Mouse (Mus musculus) forebrain, embryonic 12.5 days (tissue): ENCODE results near the gene Gtf2f2. TPM values are rescaled to one million over a fixed set of nuclear protein-coding genes. Genes with fewer than 3 reads are reported as not detected.

Experiments
- ATAC-seq: fragments of 200-750 bp; cut with Nextera tagmentation; 2 replicates; pipeline ENCODE4 v1.8.0; 2017; ENCODE audit warnings: moderate TSS enrichment; ENCODE audit not compliant: low FRiP score
- H3K27ac ChIP-seq: fragments of 300-500 bp; sonication (generic); 2 replicates; pipeline ENCODE4 v1.5.1; 2016; ENCODE audit warnings: mild to moderate bottlenecking
- H3K27me3 ChIP-seq: fragments of 300-500 bp; sonication (generic); 2 replicates; pipeline ENCODE4 v1.6.1; 2016; ENCODE audit warnings: mild to moderate bottlenecking
- H3K36me3 ChIP-seq: fragments of 300-500 bp; sonication (generic); replicated peaks from 2 replicates; pipeline ENCODE4 v1.6.1; 2016; ENCODE audit warnings: mild to moderate bottlenecking
- H3K4me1 ChIP-seq: fragments of 300-500 bp; sonication (generic); 2 replicates; pipeline ENCODE4 v1.6.1; 2016
- H3K4me2 ChIP-seq: fragments of 300-500 bp; sonication (generic); 2 replicates; pipeline ENCODE4 v1.6.1; 2016; ENCODE audit warnings: mild to moderate bottlenecking, moderate library complexity
- H3K4me3 ChIP-seq: fragments of 300-500 bp; sonication (generic); replicated peaks from 2 replicates; pipeline ENCODE4 v1.5.1; 2016; ENCODE audit warnings: mild to moderate bottlenecking
- H3K9ac ChIP-seq: fragments of 300-500 bp; sonication (generic); 2 replicates; pipeline ENCODE4 v1.6.1; 2016; ENCODE audit warnings: mild to moderate bottlenecking
- H3K9me3 ChIP-seq: fragments of 300-500 bp; sonication (generic); 2 replicates; pipeline ENCODE4 v1.6.1; 2016
- WGBS: fragments of 180-500 bp; shearing (Covaris S2); methylation state at CpG from one replicate; pipeline ENCODE4 v1.1.7; 2016; 5-methylcytosine and 5-hydroxymethylcytosine counted together
- polyA plus RNA-seq: library from polyadenylated mRNA; unstranded; fragments of >200 nt; fragmentation: Nextera tagmentation; extraction: Ambion mirVana; gene quantifications from 2 replicates; pipeline ENCODE4 v1.2.1, GENCODE M21; 2016

Gene Gtf2f2
- 49.7 and 50.3 TPM in 2 replicates for polyA plus RNA-seq

DNA sequence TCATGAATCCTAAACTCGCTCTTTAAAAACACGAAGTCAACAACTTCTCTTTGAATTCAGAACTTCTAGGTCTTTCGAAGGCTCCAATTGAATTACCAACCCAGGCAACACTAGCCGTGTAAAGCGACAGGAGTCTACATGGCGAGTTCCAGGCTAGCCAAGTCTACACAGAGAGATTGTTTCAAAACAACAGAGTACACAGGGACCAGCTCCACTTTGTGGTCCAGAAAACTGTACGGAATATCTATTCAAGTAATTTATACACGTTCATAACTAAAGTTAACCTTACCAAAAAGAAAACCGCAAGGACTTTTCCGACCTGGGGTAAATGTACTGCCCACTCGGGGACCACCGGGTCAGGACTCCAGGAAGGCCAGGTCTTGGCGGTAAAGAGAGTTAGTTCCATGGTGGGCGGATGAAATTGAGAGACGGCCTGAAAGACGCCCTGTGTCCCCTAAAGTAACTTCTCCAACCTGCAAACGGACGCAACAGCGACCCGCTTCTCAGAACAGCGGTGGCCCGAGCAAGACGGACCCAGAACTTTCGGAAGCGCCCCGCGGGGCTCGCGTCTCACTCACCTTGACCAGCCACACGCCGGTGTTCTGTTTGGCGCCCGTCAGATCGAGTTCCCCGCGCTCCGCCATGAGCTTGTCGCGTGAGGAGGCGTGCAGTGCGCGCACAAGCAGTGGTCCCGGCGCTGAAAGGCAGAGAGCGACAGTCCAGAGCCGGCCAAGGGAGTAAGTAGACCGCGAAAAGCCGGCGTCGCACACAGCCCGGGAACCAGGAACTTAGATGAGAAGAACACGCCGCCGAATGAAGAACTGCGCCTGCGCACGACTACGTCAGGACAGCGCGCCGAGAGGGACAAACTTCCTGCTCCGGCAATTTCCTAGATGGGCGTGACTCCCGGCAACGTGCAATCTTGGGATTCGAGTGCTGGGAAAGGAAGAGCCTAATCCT is at the start of gene Gtf2f2:
Gtf2f2 (minus strand) TSS at position 764 of the 960 bp plus-strand sequence.
- Histone ChIP-seq H3K27ac (peak within 1 kb of the TSS; percentile 80; the same call in 1 of the 2 replicates), H3K9ac (peak within 1 kb of the TSS; percentile 81), H3K4me3 (peak within 1 kb of the TSS; percentile 91), H3K4me1 (peaks cover 12% of the 10 kb centered on the region), H3K9me3 (no peaks in the 10 kb centered on the region), H3K27me3 (0 out of 2 replicates have a peak, but pooled peaks cover 3% of the 10 kb centered on the region), H3K36me3 (peaks cover 6% of the 10 kb centered on the region), H3K4me2 (peak within 1 kb of the TSS; percentile 79)
- ATAC-seq = peak; percentile 94
- 1% methylated on average over 67 of the region's 67 CpGs for WGBS

DNA sequence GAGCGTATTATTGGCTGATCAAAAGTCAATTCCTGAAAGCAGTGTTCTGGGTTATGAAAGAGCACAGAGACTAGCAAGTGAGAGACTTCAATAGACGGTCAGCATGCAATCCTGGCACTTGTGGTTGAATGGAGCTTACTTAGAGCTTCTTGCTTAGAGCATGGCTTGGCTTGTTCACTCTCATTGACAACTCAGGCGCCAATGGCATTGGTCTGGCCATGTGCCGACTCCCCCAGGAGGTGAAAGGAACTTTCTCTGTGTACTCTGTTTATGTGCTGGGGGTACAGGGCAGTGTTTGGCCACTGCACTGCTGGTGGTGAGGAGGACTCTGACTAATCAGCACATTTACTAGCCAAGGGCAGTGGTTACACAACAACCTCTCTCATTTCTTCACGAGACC is 48.8 kb upstream of the Gtf2f2 start:
- Histone ChIP-seq H3K36me3 (no peaks in the 10 kb centered on the region), H3K27me3 (no peaks in the 10 kb centered on the region)
- WGBS = 72% methylated on average over 5 of the region's 5 CpGs

DNA sequence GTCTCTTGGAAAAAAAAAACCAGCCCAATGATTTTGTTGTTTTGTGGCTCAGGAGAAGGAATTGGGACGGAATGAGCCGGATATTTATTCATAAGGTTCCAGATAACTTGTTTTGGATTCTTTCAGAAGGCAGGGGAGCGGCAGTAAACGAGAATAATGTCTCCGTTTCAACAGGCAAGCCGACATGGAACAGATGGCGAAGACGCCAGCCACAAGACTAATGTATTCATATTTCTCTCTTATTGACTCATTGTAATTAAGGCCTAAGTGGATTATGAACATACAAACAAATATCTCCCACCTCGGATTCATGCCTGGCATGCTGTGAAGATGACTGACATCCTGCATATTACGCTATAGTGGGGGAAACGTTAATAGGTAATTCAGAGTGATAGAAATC is 43.1 kb upstream of the Gtf2f2 start:
- Histone ChIP-seq H3K27me3 (no peaks in the 10 kb centered on the region), H3K36me3 (no peaks in the 10 kb centered on the region), H3K9me3 (no peaks in the 10 kb centered on the region), H3K4me2 (no peak overlapping the region), H3K4me1 (0 out of 2 replicates have a peak, but pooled peaks cover 3% of the 10 kb centered on the region), H3K4me3 (no peak overlapping the region), H3K9ac (no peak overlapping the region), H3K27ac (no peak overlapping the region)
- no peak for ATAC-seq
- WGBS = 70% methylated on average over 11 of the region's 11 CpGs

More for the DNA sequence above, 48.8 kb upstream of the Gtf2f2 start:
- H3K4me3 ChIP-seq = no peak overlapping the region
- ATAC-seq = no peak
- H3K9ac ChIP-seq = no peak overlapping the region
- no peak overlapping the region for H3K27ac ChIP-seq
- H3K4me1 ChIP-seq = 0 out of 2 replicates have a peak, but pooled peaks cover under 1% of the 10 kb centered on the region
- H3K9me3 ChIP-seq = no peaks in the 10 kb centered on the region
- no peak overlapping the region for H3K4me2 ChIP-seq

DNA sequence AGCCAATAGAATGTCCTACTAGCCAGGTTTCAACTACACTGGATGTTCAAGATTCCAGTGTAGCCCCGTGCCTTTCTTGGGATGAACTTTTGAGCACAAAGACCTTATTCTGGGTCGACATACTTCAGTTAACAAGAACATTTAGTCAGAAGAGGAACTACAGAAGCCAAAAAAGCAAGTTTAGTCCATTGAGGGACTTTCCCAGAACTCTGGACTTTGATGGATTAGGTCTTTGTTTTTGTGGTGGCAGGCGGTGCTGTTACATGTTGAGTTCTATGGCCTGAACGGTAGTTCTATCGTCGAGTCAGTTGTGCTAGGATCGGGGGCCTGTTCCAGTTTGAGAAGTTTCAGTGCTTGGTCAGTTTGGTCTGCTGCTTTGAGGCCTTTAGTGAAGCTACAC is 41.3 kb upstream of the Gtf2f2 start:
- ATAC-seq = no peak
- H3K36me3 ChIP-seq = no peaks in the 10 kb centered on the region
- WGBS = 89% methylated on average over 7 of the region's 7 CpGs
- no peak overlapping the region for H3K4me2 ChIP-seq
- H3K4me1 ChIP-seq = 0 out of 2 replicates have a peak, but pooled peaks cover 3% of the 10 kb centered on the region
- no peak overlapping the region for H3K27ac ChIP-seq
- H3K9me3 ChIP-seq = no peaks in the 10 kb centered on the region
- no peaks in the 10 kb centered on the region for H3K27me3 ChIP-seq
- H3K4me3 ChIP-seq = no peak overlapping the region
- H3K9ac ChIP-seq = no peak overlapping the region

DNA sequence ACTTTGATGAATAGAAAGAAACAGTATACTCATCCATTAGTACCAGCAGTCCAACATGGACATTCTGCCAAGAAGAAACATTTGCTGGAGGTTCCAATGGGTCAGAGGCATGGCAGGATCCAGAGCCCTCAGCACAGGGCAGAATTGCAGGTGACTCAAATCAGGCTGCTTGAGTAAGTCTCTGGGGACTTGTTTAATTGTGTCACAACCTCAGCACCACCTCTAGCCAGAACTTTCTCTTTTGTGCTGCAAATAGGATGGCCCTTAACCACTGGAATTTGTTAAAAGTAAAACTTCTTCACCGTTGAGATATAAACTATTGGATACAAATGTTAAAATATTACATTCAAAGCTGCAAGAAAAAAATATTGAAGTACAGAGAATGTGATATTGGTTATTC is 35.1 kb upstream of the Gtf2f2 start:
- Histone ChIP-seq H3K9ac (no peak overlapping the region), H3K27me3 (no peaks in the 10 kb centered on the region), H3K27ac (no peak overlapping the region), H3K36me3 (no peaks in the 10 kb centered on the region), H3K4me1 (no peaks in the 10 kb centered on the region), H3K4me3 (no peak overlapping the region), H3K9me3 (no peaks in the 10 kb centered on the region), H3K4me2 (no peak overlapping the region)
- 88% methylated on average over 1 of the region's 1 CpGs for WGBS
- ATAC-seq = no peak

DNA sequence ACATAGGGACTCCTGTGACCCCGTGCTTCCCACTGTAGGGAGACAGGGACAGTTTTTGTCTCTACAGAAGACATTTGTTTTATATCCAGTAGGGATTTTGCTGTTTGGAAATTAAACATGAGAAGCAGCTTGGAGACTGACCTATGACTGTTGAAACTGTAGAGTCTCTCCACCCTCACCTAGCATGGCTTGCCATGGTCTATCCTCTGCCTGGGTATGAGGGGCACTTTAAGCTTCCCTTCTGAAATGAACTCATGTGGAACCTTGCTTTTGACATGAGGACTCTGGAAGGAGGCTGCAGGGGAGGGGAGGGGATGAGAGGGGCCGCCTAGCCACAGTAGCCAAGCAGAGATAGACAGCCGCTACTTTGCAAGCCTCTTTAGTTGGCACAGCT is 33.5 kb upstream of the Gtf2f2 start:
- Histone ChIP-seq H3K9me3 (no peaks in the 10 kb centered on the region), H3K27me3 (no peaks in the 10 kb centered on the region), H3K27ac (no peak overlapping the region), H3K4me2 (no peak overlapping the region), H3K4me1 (no peaks in the 10 kb centered on the region), H3K9ac (no peak overlapping the region), H3K4me3 (no peak overlapping the region), H3K36me3 (no peaks in the 10 kb centered on the region)
- ATAC-seq = no peak
- WGBS = 51% methylated on average over 3 of the region's 3 CpGs

DNA sequence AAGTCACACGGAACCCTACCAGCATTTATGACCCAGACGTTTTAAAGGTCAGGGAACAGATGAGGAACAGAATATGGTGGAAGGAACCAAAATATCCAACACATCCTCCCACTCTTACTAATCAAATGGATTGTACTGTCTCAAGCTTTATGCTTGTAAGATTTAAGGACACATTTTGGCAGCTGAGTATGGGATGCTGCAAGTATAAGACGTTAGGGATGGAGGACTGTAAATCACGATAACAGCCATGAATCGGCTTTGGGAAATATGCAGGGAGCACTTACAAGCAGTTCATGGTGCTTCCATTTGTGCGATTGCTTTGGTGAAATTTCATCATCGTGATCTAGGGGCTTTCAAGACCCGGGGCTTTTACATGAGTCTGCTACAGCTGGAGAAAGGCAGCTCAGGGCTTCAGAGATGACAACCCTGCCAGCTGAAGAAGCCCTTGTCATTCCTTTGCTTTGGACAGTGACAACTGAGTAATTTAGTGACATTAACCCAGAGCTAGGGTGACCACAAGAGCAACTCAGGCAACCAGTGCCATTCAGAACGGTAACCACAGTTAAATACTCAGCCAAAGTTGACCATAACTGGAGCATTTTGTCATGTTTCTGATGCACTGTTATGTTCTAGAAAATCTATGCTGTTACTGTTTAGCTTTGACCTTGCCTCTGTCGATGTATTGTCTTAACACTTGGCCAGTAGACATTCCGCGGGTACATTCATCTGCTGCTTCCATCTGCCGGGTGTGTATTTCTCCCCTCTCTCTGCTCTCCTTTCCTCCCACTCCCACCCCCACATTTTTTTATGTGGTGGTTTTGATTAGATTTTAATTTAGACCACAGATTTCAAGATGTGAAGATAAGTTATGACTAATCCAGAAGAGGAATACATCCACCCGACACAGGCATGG is 32.8 kb upstream of the Gtf2f2 start:
- H3K27me3 ChIP-seq = no peaks in the 10 kb centered on the region
- ATAC-seq = no peak
- WGBS = 87% methylated on average over 14 of the region's 14 CpGs
- no peak overlapping the region for H3K4me3 ChIP-seq
- H3K4me1 ChIP-seq = no peaks in the 10 kb centered on the region
- no peak overlapping the region for H3K27ac ChIP-seq
- H3K4me2 ChIP-seq = no peak overlapping the region
- H3K36me3 ChIP-seq = no peaks in the 10 kb centered on the region
- H3K9ac ChIP-seq = no peak overlapping the region
- no peaks in the 10 kb centered on the region for H3K9me3 ChIP-seq

DNA sequence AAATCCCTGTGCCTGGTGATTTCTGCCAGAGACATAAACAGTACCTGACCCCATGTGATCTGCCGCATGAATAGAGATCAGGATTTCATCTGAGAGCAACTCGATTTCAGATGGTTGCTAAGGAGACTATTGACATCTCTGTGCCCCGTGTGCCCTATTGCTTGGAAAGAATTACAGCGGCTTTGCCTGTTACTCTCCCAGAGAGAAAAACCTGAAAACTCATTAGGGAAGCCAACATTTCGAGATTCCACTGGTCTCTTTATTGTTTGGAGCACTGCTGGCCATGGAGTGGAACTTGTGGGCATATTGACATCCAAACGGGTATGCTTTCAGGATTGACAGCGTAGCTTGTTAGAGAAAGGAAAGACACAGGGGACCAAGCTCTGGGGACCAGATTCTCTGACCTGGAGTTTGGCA is 22.6 kb upstream of the Gtf2f2 start:
- Histone ChIP-seq H3K4me1 (peaks cover 46% of the 10 kb centered on the region), H3K27me3 (no peaks in the 10 kb centered on the region), H3K9ac (no peak overlapping the region), H3K4me3 (no peak overlapping the region), H3K4me2 (peak overlapping the region; percentile 41), H3K27ac (peak overlapping the region; percentile 95), H3K9me3 (no peaks in the 10 kb centered on the region), H3K36me3 (no peaks in the 10 kb centered on the region)
- 1% methylated on average over 7 of the region's 7 CpGs for WGBS
- peak; percentile 91 for ATAC-seq

DNA sequence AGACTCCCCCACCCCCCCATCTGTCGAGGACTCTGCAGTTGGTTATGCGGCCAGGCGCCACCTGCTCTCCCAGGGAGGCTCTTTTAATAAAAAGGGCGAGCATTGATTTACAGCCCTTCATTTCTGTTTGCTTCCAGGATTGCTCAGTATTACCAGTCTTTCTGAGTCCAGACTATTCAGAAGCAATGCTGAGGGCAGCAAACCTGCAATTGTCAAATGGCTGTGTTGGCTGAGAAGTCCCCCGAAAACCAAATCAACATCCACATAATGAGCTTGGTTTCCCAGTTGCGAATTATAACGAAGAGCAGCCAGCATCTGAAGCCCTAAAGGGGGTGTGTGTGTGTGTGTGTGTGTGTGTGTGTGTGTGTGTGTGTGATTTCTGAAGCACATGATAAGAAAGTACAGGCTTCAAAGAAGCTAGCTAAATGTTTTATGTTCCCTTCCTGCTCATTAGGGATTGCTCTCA is 22.0 kb upstream of the Gtf2f2 start:
- H3K36me3 ChIP-seq = no peaks in the 10 kb centered on the region
- peak; percentile 64 for ATAC-seq
- no peaks in the 10 kb centered on the region for H3K27me3 ChIP-seq
- H3K27ac ChIP-seq = peak overlapping the region; percentile 95
- H3K9me3 ChIP-seq = no peaks in the 10 kb centered on the region
- H3K4me1 ChIP-seq = peaks cover 46% of the 10 kb centered on the region
- 10% methylated on average over 7 of the region's 7 CpGs for WGBS
- no peak overlapping the region for H3K4me3 ChIP-seq
- H3K9ac ChIP-seq = no peak overlapping the region
- peak overlapping the region; percentile 41 for H3K4me2 ChIP-seq

DNA sequence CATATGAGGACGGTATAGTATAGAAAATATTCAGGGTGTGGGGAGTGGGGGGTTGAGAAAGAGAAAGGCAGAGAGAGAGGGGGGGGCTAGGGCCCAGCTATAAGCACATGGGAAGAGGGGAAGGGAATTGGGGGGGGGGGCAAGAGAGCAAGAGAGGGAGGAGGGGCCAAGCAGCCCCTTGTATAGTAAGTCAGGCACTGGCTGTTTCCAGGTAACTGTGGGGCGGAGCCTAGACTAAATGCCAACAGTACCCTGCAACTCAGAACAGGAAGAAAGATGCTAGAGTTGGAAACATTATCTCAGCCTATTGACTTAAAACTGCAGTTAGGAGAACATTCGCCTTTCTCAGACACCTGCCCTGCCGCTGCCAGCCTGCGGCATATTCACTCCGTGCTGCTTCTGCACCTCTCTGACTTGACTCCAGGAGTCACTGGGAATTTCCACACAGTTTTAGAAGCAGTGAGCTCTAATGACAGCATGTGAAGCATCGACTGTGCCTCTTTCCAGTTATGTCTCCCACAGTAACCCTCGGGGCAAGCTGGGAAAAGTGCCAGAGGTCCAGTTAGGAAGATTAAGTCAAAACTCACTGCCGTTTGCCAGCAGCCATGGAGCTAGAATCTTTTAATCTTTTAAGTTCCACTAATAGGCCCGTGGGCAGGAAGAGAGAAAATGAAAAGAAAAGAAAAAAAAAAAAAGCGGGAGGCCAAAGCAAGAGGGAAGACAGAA is 20.6 kb upstream of the Gtf2f2 start:
- no peaks in the 10 kb centered on the region for H3K36me3 ChIP-seq
- peak; percentile 50 for ATAC-seq
- peak overlapping the region; percentile 41 for H3K4me2 ChIP-seq
- no peak overlapping the region for H3K9ac ChIP-seq
- no peaks in the 10 kb centered on the region for H3K9me3 ChIP-seq
- WGBS = 38% methylated on average over 11 of the region's 11 CpGs
- peaks cover 46% of the 10 kb centered on the region for H3K4me1 ChIP-seq
- no peaks in the 10 kb centered on the region for H3K27me3 ChIP-seq
- no peak overlapping the region for H3K4me3 ChIP-seq
- peak overlapping the region; percentile 95 for H3K27ac ChIP-seq

DNA sequence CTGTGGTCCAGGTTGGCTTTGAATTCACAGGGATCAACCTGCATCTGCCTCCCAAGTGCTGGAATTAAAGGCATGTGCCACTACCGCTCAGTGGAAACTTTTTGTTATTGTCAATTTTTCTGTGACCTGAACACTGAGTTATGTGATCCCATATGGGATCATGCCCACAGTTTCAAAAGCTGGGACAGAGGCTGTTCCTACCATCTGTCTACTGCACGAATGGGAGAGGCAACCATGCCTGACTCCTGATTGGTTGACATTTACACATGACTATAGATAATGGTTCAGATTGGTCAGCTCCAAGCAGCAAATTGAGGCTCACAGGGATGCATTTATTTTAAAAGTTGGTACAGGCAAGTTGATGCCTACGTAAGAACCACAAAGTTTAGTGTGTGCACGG is 14.0 kb upstream of the Gtf2f2 start:
- Histone ChIP-seq H3K27ac (no peak overlapping the region), H3K4me1 (peaks cover 18% of the 10 kb centered on the region), H3K9ac (no peak overlapping the region), H3K9me3 (no peaks in the 10 kb centered on the region), H3K4me3 (no peak overlapping the region), H3K27me3 (no peaks in the 10 kb centered on the region), H3K4me2 (no peak overlapping the region), H3K36me3 (no peaks in the 10 kb centered on the region)
- WGBS = 91% methylated on average over 4 of the region's 4 CpGs
- no peak for ATAC-seq
